Mouse (Mus musculus): ENCODE results near the gene Vps35l. TPM values are rescaled to one million over a fixed set of nuclear protein-coding genes. Genes with fewer than 3 reads are reported as not detected.

Vps35l gene
- polyA plus RNA-seq, 1 experiment from 2014 or later, result 85.8 TPM

- no peak for ATAC-seq
- Histone ChIP-seq H3K27ac (ENCODE audit: low read length) (no peak overlapping the region), H3K9me3 (ENCODE audit: control insufficient read depth, low read length) (no peaks in the 10 kb centered on the region), H3K4me3 (ENCODE audit: low read length) (no peak overlapping the region), H3K27me3 (replicated peaks; ENCODE audit: control insufficient read depth, insufficient read depth, low read length) (no peaks in the 10 kb centered on the region), H3K4me1 (ENCODE audit: control insufficient read depth, insufficient read depth, low read length) (no peaks in the 10 kb centered on the region), H3K9ac (ENCODE audit: low read depth, low read length) (no peak overlapping the region), H3K4me2 (ENCODE audit: low read depth, low read length) (no peak overlapping the region), H3K36me3 (ENCODE audit: control insufficient read depth, insufficient read depth, low read length) (peaks cover 4% of the 10 kb centered on the region; the same call in 1 of the 2 replicates)
- 85% methylated on average over 6 of the region's 6 CpGs for WGBS
These were observed 58.1 kb downstream of the Vps35l start for GRCm38 (mm10) chr7:118798105-118798570.

GRCm38 (mm10) chr7:118800112-118800734, 60.2 kb downstream of the Vps35l start:
- Histone ChIP-seq H3K9ac (ENCODE audit: low read depth, low read length) (no peak overlapping the region), H3K36me3 (ENCODE audit: control insufficient read depth, insufficient read depth, low read length) (peaks cover 4% of the 10 kb centered on the region; the same call in 1 of the 2 replicates), H3K4me1 (ENCODE audit: control insufficient read depth, insufficient read depth, low read length) (no peaks in the 10 kb centered on the region), H3K4me3 (ENCODE audit: low read length) (no peak overlapping the region), H3K27ac (ENCODE audit: low read length) (no peak overlapping the region), H3K9me3 (ENCODE audit: control insufficient read depth, low read length) (no peaks in the 10 kb centered on the region), H3K27me3 (replicated peaks; ENCODE audit: control insufficient read depth, insufficient read depth, low read length) (no peaks in the 10 kb centered on the region), H3K4me2 (ENCODE audit: low read depth, low read length) (no peak overlapping the region)
- 90% methylated on average over 15 of the region's 15 CpGs for WGBS
- no peak for ATAC-seq

- H3K27me3 ChIP-seq (replicated peaks; ENCODE audit: control insufficient read depth, insufficient read depth, low read length), result no peaks in the 10 kb centered on the region
- no peaks in the 10 kb centered on the region for H3K9me3 ChIP-seq (ENCODE audit: control insufficient read depth, low read length)
- WGBS, result 84% methylated on average over 3 of the region's 3 CpGs
- H3K4me1 ChIP-seq (ENCODE audit: control insufficient read depth, insufficient read depth, low read length), result no peaks in the 10 kb centered on the region
- no peak overlapping the region for H3K9ac ChIP-seq (ENCODE audit: low read depth, low read length)
- no peak overlapping the region for H3K27ac ChIP-seq (ENCODE audit: low read length)
- no peak for ATAC-seq
- H3K4me2 ChIP-seq (ENCODE audit: low read depth, low read length), result no peak overlapping the region
- H3K4me3 ChIP-seq (ENCODE audit: low read length), result no peak overlapping the region
- H3K36me3 ChIP-seq (ENCODE audit: control insufficient read depth, insufficient read depth, low read length), result peaks cover 3% of the 10 kb centered on the region; the same call in 1 of the 2 replicates
These were observed 61.8 kb downstream of the Vps35l start for GRCm38 (mm10) chr7:118801791-118802190.

DNA sequence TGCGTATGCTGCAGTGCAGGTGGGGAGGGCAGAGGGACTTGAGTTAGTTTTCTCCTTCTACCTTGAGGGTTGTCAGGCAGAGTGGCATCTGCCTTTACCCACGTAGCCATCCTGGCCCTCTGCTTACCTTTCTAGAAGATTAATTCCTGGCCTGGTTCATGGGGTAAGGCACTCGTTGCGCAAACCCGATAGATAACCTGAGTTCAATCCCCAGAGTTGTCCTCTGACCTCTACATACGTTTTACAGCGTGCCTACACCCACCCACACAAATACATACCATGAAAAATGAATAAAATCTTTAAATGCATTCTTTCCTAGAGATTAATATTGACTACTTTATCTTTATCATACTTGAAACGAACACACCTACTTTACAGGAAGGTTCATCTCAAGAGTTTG, 63.4 kb downstream of the Vps35l start:
- Histone ChIP-seq H3K4me3 (ENCODE audit: low read length) (no peak overlapping the region), H3K9me3 (ENCODE audit: control insufficient read depth, low read length) (no peaks in the 10 kb centered on the region), H3K4me1 (ENCODE audit: control insufficient read depth, insufficient read depth, low read length) (no peaks in the 10 kb centered on the region; the same call in 1 of the 2 replicates), H3K27ac (ENCODE audit: low read length) (no peak overlapping the region), H3K9ac (ENCODE audit: low read depth, low read length) (no peak overlapping the region), H3K4me2 (ENCODE audit: low read depth, low read length) (no peak overlapping the region), H3K27me3 (replicated peaks; ENCODE audit: control insufficient read depth, insufficient read depth, low read length) (no peaks in the 10 kb centered on the region), H3K36me3 (ENCODE audit: control insufficient read depth, insufficient read depth, low read length) (no peaks in the 10 kb centered on the region)
- 77% methylated on average over 8 of the region's 8 CpGs for WGBS
- peak; percentile 67 for ATAC-seq

- Histone ChIP-seq H3K27ac (ENCODE audit: low read length) (peak overlapping the region; percentile 28), H3K4me1 (ENCODE audit: control insufficient read depth, insufficient read depth, low read length) (no peaks in the 10 kb centered on the region; the same call in 1 of the 2 replicates), H3K9me3 (ENCODE audit: control insufficient read depth, low read length) (no peaks in the 10 kb centered on the region), H3K9ac (ENCODE audit: low read depth, low read length) (no peak overlapping the region), H3K4me2 (ENCODE audit: low read depth, low read length) (no peak overlapping the region), H3K36me3 (ENCODE audit: control insufficient read depth, insufficient read depth, low read length) (peaks cover 3% of the 10 kb centered on the region; the same call in 1 of the 2 replicates), H3K27me3 (replicated peaks; ENCODE audit: control insufficient read depth, insufficient read depth, low read length) (no peaks in the 10 kb centered on the region), H3K4me3 (ENCODE audit: low read length) (no peak overlapping the region)
- 55% methylated on average over 16 of the region's 16 CpGs for WGBS
- ATAC-seq, result no peak
These were observed 66.8 kb downstream of the Vps35l start for GRCm38 (mm10) chr7:118806631-118807411.

GRCm38 (mm10) chr7:118807899-118808298, 67.9 kb downstream of the Vps35l start:
- Histone ChIP-seq H3K27ac (ENCODE audit: low read length) (peak overlapping the region; percentile 28), H3K27me3 (replicated peaks; ENCODE audit: control insufficient read depth, insufficient read depth, low read length) (no peaks in the 10 kb centered on the region), H3K4me1 (ENCODE audit: control insufficient read depth, insufficient read depth, low read length) (no peaks in the 10 kb centered on the region; the same call in 1 of the 2 replicates), H3K4me3 (ENCODE audit: low read length) (no peak overlapping the region), H3K9ac (ENCODE audit: low read depth, low read length) (no peak overlapping the region), H3K9me3 (ENCODE audit: control insufficient read depth, low read length) (no peaks in the 10 kb centered on the region), H3K4me2 (ENCODE audit: low read depth, low read length) (no peak overlapping the region), H3K36me3 (ENCODE audit: control insufficient read depth, insufficient read depth, low read length) (peaks cover 3% of the 10 kb centered on the region; the same call in 1 of the 2 replicates)
- 53% methylated on average over 8 of the region's 8 CpGs for WGBS
- peak; percentile 40; the same call in 1 of the 2 replicates for ATAC-seq

- Histone ChIP-seq H3K27me3 (replicated peaks; ENCODE audit: control insufficient read depth, insufficient read depth, low read length) (no peaks in the 10 kb centered on the region), H3K27ac (ENCODE audit: low read length) (no peak overlapping the region), H3K4me3 (ENCODE audit: low read length) (no peak overlapping the region), H3K9me3 (ENCODE audit: control insufficient read depth, low read length) (no peaks in the 10 kb centered on the region), H3K4me2 (ENCODE audit: low read depth, low read length) (no peak overlapping the region), H3K36me3 (ENCODE audit: control insufficient read depth, insufficient read depth, low read length) (peaks cover 7% of the 10 kb centered on the region; the same call in 1 of the 2 replicates), H3K4me1 (ENCODE audit: control insufficient read depth, insufficient read depth, low read length) (no peaks in the 10 kb centered on the region; the same call in 1 of the 2 replicates), H3K9ac (ENCODE audit: low read depth, low read length) (no peak overlapping the region)
- 73% methylated on average over 12 of the region's 12 CpGs for WGBS
- ATAC-seq, result no peak
These were observed 71.5 kb downstream of the Vps35l start for GRCm38 (mm10) chr7:118811407-118812106.

- Histone ChIP-seq H3K4me3 (ENCODE audit: low read length) (no peak overlapping the region), H3K27ac (ENCODE audit: low read length) (no peak overlapping the region), H3K4me1 (ENCODE audit: control insufficient read depth, insufficient read depth, low read length) (no peaks in the 10 kb centered on the region), H3K4me2 (ENCODE audit: low read depth, low read length) (no peak overlapping the region), H3K9ac (ENCODE audit: low read depth, low read length) (no peak overlapping the region), H3K27me3 (replicated peaks; ENCODE audit: control insufficient read depth, insufficient read depth, low read length) (no peaks in the 10 kb centered on the region), H3K9me3 (ENCODE audit: control insufficient read depth, low read length) (no peaks in the 10 kb centered on the region), H3K36me3 (ENCODE audit: control insufficient read depth, insufficient read depth, low read length) (peaks cover 9% of the 10 kb centered on the region; the same call in 1 of the 2 replicates)
- 92% methylated on average over 4 of the region's 4 CpGs for WGBS
- no peak for ATAC-seq
These were observed 73.6 kb downstream of the Vps35l start for GRCm38 (mm10) chr7:118813592-118813991.

- Histone ChIP-seq H3K9me3 (ENCODE audit: control insufficient read depth, low read length) (no peaks in the 10 kb centered on the region), H3K4me3 (ENCODE audit: low read length) (no peak overlapping the region), H3K9ac (ENCODE audit: low read depth, low read length) (no peak overlapping the region), H3K36me3 (ENCODE audit: control insufficient read depth, insufficient read depth, low read length) (peaks cover 6% of the 10 kb centered on the region; the same call in 1 of the 2 replicates), H3K27ac (ENCODE audit: low read length) (no peak overlapping the region), H3K4me2 (ENCODE audit: low read depth, low read length) (no peak overlapping the region), H3K4me1 (ENCODE audit: control insufficient read depth, insufficient read depth, low read length) (no peaks in the 10 kb centered on the region), H3K27me3 (replicated peaks; ENCODE audit: control insufficient read depth, insufficient read depth, low read length) (no peaks in the 10 kb centered on the region)
- WGBS, result 97% methylated on average over 3 of the region's 3 CpGs
- ATAC-seq, result peak; percentile 48; the same call in 1 of the 2 replicates
These were observed 76.2 kb downstream of the Vps35l start for GRCm38 (mm10) chr7:118816275-118816674.

All from intestine, embryonic 16.5 days (tissue).